Mouse (Mus musculus): ENCODE results near the gene Daglb.
"Not testable (repeated sequence)": the region's sequence is repeated elsewhere in the genome, so short reads cannot be mapped to it uniquely, and the experiment has no call there.

Gene Daglb

GRCm38 (mm10) chr5:143518045-143518591, 53.7 kb downstream of the Daglb start:
- DNase-seq (ENCODE audit: low read depth), result peak; percentile 67

DNA sequence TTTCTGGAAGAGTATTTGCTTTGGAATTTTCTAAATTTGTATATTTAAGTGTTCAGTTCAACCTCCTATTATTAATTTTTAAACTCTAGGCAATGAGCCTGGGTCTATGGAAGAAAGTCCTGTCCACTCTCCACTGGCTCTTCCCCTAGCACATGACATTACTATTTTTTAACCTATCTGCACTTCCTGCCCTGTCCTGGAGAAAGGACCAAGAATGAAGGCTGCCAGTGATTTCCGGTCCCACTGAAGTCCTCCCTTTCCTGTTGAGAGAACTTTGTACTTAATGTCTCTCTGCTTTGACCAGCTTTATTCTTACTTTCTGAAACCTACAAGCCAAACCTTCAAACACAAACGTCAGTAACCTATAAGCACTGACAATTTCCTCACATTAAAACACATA, 56.0 kb downstream of the Daglb start:
- no peak for DNase-seq (ENCODE audit: low read depth)

DNA sequence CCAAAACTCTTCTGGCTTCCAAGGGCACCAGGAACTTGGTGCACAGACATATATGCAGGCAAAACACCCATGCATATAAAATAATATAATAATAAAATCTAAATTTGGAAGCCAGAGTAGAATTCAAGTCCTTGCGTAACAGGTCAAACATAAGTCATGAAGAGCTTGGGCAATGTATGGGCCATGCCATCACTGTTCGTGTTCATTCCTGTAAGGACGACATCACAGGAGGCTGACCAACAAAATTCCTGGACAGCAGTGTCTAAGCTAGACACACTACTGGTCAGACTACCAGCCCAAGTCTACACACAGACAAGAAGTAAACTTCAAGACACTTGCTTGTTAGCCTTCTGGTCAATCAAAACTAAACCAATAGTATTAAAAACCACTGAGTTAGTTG, 58.5 kb downstream of the Daglb start:
- no peak for DNase-seq (ENCODE audit: low read depth)

- DNase-seq (ENCODE audit: low read depth), result no peak
Measured at GRCm38 (mm10) chr5:143525454-143526225, 61.3 kb downstream of the Daglb start.

DNA sequence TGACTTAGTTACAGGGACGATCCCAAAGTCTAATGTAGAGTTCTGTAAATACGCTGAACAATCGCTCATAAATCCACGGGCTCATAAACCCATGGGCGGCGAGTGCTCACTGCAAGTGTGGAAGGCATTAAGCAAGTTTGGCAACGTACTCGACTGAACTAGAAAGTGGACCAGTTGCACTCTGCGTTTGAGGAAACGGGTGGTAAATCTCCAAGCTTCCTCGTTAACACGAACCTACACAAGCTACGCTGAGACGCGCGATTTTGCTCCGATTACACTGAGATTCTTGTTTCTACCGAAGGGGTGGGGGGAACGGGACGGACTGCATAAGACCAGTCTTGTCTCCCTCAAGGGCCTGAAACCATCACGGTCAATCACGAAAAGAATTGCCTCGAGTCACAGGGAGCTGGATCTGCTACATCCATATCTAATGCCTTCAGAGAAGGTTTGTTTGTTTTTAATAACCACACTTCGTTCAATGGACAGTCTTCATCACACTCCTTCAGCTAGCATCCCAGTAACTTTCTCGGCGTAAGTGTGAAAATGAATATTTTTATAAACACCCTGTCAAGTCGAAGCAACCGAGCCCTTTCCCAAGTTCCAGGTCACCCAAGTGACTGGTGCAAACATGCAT, 62.4 kb downstream of the Daglb start:
- no peak for DNase-seq (ENCODE audit: low read depth)

GRCm38 (mm10) chr5:143527486-143528307, 63.3 kb downstream of the Daglb start, which contains the start of gene Rac1:
Rac1 (minus strand) TSS chr5:143528036.
- peak; percentile 74 for DNase-seq (ENCODE audit: low read depth)

DNA sequence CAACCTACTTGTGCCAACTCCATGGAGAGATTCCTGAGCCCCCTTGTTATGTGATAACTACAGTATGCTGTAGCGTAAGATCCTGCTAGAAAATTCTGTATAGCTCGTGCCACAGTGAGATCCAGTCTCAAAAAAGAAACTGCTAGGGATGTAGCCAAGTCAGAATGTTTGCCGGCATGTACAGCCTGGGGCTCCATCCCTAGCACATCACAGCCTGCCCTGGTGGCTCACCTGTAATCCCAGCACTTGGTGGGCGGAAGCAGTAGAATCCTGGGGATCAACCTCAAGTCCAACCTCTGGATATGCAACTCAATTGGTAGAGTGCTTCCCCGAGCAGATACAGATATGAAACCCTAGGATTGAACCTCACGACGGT, 63.9 kb downstream of the Daglb start:
- DNase-seq (ENCODE audit: low read depth), result no peak

DNA sequence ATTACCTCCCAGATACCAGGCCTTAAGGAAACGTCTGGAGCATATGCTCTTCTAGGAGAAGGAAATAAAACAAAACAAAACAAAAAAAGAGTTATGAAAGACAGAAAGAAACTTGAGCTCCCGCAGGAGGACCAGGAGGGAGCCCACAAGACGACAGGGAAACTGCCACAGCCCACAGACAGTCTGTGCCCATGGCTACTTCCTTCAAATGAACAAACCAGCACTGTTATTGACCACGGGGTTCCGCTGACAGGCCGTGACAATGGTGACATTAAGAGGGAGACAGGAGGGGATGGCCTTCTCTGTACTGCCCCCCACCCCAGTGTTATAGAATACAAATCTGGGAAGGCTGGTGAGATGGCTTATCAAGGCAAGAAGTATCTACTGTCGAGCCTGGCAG, 66.3 kb downstream of the Daglb start:
- DNase-seq (ENCODE audit: low read depth), result no peak

DNA sequence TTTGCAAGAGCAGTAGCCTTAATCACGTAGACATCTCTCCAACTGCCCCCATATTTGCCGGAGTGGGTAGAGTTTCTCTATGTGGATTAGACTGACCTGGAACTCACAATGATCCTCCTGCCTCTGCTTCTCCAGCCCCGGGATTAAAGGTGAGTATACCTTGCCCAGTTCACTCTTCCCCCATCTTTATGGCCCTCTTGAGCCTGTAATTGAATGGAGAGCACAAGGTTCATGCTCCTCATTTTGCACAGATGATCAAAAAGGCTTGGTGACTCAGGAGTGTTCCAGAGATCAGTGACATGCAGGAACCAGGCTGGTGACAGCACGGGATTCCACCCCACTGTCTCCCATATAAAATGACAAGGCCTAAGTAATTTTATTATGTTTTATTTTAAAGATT, 70.5 kb downstream of the Daglb start:
- DNase-seq (ENCODE audit: low read depth), result no peak

GRCm38 (mm10) chr5:143537022-143537421, 72.6 kb downstream of the Daglb start:
- DNase-seq (ENCODE audit: low read depth), result no peak

- DNase-seq (ENCODE audit: low read depth), result no peak
Measured at GRCm38 (mm10) chr5:143539111-143539510, 74.7 kb downstream of the Daglb start.

- DNase-seq (ENCODE audit: low read depth), result peak; percentile 59
Measured at GRCm38 (mm10) chr5:143547384-143547783, 83.0 kb downstream of the Daglb start.

DNA sequence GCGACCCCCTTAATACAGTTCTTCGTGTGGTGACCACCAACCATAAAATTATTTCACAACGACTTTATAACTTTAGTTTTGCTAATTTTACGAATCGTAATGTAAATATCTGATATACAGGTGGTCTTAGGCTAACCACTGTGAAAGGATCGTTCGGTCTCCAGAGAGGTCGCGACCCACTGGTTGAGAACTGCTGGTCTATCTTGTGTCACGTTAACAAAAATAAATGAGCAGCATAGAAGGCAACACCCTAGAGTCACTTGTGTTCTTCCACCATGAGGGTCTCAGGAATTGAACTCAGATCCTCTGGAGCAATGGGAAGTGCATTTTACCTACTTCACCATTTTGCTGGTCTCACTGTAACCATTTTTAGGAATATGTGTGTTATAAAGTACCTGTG, 83.5 kb downstream of the Daglb start:
- DNase-seq (ENCODE audit: low read depth), result no peak

- peak; percentile 84 for DNase-seq (ENCODE audit: low read depth)
Measured at GRCm38 (mm10) chr5:143548401-143548846, 84.0 kb downstream of the Daglb start.

- DNase-seq (ENCODE audit: low read depth), result not testable (repeated sequence)
Measured at GRCm38 (mm10) chr5:143548922-143549321, 84.5 kb downstream of the Daglb start.

- DNase-seq (ENCODE audit: low read depth), result no peak
Measured at GRCm38 (mm10) chr5:143552911-143553310, 88.5 kb downstream of the Daglb start.

DNA sequence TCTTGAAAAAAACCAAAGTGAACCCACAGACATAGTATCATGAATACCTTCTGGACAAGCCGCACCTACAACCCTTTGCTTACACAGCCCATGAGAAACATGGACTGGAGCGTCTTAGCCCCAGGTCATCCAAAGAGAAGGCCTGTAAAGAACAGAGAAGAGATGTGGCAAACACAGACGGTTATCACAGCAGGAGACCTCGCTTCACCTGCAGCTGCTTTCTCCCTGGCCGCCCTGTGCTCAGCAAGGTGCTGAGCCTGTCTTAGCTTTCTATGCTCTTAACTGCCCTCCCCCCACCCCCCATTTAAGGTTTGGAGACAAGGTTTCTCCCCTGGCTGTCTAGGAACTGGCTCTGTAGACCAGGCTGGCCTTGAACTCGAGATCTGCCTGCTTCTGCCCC, 90.8 kb downstream of the Daglb start:
- no peak for DNase-seq (ENCODE audit: low read depth)
